Mouse (Mus musculus) G1E-ER4 (cell line): ENCODE measurements around the gene Plcl1. TPM values are rescaled to one million over a fixed set of nuclear protein-coding genes. Genes with fewer than 3 reads are reported as not detected.

Source experiments
- GATA1 ChIP-seq: IDR thresholded peaks from one replicate; pipeline ENCODE4 v1.8.0; 2012; ENCODE audit warnings: low read length, inconsistent platforms
- polyA plus RNA-seq: library from polyadenylated mRNA; stranded (reverse); fragments of >175 nt; gene quantifications from 2 replicates; pipeline ENCODE4 v1.2.3, GENCODE M21; 2012

Plcl1 gene
- polyA plus RNA-seq, 1 experiment, result not detected

GRCm38 (mm10) chr1:55700726-55701125 is 295.0 kb downstream of the Plcl1 start:
- no peak for TF ChIP-seq GATA1

- no peak for TF ChIP-seq GATA1
Measured at GRCm38 (mm10) chr1:55701601-55702000, 295.9 kb downstream of the Plcl1 start.

DNA sequence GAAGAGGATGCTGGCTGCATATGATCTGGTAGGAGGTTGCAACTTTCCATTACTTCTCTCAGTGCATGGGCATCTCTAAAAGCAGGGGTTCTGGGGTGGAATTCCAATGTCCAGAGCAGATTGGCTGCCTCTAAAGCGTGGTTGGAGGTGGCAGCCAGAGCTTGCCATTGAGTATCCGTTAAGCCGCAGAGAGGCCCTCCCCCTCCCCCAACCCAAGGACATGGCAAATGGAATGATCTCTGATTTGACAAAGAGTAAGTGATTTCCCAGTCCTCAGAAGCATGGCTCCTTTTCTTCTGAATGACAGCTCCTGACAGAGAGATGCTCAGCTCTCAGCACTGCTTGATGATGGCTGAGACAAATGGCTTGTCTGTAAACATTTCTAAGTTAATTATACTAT is 296.4 kb downstream of the Plcl1 start:
- TF ChIP-seq GATA1, result no peak

GRCm38 (mm10) chr1:55704707-55705106 is 299.0 kb downstream of the Plcl1 start:
- no peak for TF ChIP-seq GATA1

- no peak for TF ChIP-seq GATA1
Measured at GRCm38 (mm10) chr1:55705173-55705572, 299.5 kb downstream of the Plcl1 start.

- TF ChIP-seq GATA1, result no peak
Measured at GRCm38 (mm10) chr1:55705756-55706155, 300.0 kb downstream of the Plcl1 start.

- no peak for TF ChIP-seq GATA1
Measured at GRCm38 (mm10) chr1:55706933-55707332, 301.2 kb downstream of the Plcl1 start.

DNA sequence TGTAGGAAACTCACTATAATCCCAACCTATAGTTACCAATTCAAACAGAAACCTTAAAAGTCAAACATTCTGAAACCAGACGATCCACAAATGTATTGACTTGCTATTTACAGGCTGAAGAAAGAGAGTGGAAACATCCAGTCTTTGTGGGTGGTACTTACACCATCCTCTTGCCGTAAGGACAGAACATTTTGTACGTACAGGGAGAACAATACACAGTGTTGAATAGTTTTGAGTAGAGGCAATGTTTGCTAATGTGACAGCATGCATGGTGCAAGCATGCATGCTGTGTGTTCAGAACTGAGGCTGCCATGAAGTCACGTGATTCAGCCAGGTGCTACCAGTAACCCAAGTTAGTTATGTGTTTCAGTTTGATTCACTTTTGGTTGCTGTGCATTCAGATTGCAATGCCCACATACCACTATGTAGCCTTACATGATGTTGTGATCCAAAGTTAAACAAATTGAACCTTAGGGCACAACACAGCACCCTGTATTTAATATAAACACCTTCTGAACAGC is 311.6 kb downstream of the Plcl1 start:
- TF ChIP-seq GATA1, result no peak

DNA sequence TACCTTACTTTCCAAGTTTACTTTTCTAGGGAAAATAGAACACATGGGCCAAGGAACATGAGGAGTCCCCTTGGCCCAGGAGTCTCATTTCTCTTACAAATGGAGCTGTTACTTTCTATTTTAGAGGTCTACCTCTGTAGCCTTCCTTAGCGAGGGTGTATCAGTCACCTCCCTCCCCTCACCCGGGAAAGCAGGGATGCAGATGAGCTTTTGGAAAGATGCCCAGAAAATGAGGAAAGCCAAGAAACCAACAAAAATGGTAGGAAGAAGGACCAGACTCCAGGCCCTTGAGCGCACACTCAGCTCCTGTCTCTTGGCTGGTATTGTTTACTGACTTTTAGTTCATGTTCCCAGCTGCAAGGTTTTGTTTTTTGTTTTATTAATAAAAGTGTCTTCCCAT is 319.7 kb downstream of the Plcl1 start:
- no peak for TF ChIP-seq GATA1

DNA sequence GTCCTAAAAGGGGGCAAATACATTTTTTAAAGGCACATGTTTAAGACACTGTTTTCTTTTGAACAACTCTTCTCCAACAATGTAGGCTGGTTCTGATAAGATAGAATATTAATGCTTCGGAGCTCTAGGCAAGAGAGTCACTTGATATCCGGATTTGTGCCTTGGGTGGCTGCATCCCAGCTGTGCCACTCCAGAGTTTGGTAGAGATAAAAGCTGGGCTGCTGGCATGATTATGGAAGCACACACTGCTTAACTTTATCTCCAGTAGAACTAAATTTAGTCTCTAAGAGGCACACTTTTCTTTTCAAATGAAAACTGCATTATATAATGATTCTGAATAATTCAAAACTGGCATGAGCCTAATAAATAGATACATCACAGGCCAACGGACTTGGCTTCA is 323.6 kb downstream of the Plcl1 start:
- no peak for TF ChIP-seq GATA1

DNA sequence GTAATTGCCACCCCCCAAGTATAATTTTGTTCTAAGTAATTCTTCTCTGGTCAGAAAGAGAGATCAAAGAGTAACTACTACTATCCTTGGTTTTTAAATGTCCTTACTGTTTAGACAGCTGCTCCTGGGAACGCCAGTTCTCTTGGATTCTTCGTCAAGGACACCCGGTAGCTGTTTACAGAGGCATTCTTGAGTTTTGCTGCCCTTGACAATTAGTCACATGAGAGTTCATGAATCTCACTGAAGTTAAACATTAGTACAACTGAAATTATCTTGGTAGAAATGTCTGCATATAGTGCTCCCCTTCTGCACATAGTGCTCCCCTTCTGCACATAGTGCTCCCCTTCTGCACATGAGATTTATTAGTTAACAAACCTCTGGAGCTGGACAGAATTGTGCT is 327.2 kb downstream of the Plcl1 start:
- TF ChIP-seq GATA1, result no peak

DNA sequence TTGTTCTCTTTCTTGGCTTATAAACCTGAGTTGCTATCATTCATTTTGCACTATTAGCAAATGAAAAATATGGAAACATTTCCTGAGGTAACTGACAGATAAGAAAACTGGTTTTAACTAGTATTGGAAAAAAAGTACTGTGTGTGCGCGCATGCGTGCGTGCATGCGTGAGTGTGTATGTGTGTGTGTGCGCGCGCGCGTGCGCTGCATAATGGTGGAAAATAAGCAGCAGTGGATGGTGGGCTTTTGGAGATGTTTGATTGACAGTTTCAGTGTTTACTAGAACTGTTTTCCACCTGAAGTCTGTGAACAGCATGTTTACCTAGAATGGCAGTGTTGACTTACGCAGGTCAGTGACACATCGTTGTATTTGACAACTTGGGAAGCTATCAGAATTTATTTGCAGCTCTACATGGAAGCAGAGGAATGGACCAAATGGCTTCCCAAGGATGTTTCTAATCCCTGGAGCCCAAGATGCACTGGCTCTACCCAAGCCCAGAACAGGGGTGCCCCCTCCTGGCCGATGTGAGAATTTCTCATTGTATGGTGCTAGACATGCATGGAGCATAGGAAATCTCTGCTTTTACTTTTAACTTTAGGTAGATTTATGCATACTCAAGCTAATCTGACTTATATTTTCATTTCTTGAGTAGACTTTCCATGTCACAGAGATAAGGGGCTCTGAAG is 330.5 kb downstream of the Plcl1 start:
- no peak for TF ChIP-seq GATA1

DNA sequence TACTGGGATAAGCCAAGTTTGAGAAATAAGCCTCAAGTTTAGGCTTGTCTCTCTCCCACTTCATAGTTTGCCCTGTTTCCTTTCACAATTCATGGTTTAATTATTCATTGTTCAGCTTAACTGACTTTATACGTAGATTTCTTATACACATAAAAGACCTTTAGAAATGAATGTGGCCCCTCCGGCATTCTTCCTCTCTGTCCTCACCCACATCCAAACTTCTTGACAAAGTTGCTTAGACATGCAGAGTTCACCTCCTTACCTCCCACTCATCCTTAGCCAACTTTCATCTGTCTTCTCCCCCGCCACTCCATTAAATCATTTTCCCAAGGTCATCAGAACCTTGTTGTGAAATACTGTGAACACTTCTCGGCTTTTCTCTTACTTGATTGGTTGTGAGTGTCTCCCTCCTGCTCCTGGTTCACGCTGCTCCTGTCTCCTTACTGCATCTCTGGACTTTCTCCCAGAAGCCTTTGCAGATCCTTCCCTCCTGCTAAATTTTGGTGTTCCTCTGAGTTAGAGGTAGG is 331.1 kb downstream of the Plcl1 start:
- no peak for TF ChIP-seq GATA1

- TF ChIP-seq GATA1, result no peak
Measured at GRCm38 (mm10) chr1:55738746-55739365, 333.1 kb downstream of the Plcl1 start.

DNA sequence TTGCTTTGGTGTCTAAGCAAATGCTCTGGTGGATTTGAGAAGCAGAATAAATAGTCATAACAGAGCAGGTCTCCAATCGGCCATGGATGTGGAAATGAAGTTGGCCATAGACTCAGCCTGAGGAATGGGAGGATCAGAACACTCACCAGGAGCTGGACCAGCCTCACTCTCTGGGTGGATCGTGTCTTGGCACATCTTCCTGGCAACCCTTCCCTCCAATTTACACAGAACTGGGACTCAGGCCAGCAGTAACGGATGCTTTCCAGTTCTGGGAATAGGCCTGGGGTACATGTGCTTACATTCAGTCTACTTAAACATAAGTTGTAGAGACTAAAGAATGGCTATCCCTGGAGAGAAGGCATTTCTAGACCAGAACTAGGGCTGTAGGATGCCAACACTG is 336.2 kb downstream of the Plcl1 start:
- TF ChIP-seq GATA1, result no peak

DNA sequence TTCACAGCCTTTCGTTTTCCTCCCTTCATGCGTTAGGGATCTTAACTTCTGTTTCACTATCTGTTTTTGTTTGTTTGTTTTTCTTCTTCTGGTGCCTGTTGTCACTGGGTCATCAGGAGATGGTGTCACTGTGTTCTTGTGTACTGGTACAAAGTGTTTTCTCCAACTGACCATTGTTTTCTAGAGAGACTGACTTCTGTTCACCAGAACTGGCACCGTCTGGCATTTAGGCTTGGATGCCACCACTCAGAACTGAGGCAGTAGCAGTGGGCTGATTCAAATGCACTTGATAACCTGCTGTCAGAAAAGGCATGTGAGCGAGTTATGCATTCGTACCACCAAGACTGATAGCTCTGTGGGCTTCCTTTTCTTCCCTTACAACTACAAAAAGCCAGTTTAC is 342.8 kb downstream of the Plcl1 start:
- TF ChIP-seq GATA1, result no peak

- TF ChIP-seq GATA1, result no peak
Measured at GRCm38 (mm10) chr1:55749770-55750169, 344.0 kb downstream of the Plcl1 start.

GRCm38 (mm10) chr1:55755742-55756141 is 350.0 kb downstream of the Plcl1 start:
- TF ChIP-seq GATA1, result no peak
